In the genomic region with DNA sequence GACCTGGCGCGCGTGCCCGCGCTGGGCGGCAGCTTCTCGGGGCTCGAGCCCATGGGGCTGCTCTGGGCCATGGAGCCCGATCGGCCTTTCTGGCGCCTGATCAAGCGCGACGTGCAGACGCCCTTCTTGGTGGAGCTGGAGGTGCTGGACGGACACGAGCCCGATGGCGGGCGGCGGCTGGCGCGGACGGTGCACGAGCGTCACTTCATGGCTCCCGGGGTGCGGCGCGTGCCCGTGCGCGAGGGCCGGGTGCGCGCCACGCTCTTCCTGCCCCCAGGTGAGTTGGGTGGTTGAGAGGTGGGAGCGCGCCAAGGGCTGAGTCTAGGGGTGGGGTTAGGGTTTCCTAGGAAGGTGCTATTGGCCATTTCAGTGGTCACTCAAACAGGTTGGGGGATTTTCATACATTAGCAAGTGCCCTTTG, we compare ENCODE assay signal across 10 mouse cellular contexts. TPM values are rescaled to one million over a fixed set of nuclear protein-coding genes. Genes with fewer than 3 reads are reported as not detected.
DNase-seq lines count a peak whose midpoint lies in the region; ATAC-seq and TF ChIP-seq lines count a peak whose summit lies in the region.
"Not testable (repeated sequence)": the region's sequence is repeated elsewhere in the genome, so short reads cannot be mapped to it uniquely, and the experiment has no call there.
"Had no signal": no experiment of that assay in that cellular context is flagged by ENCODE, and none has a peak within 500 bp of the region (broad histone marks: within the 10 kb centered on the region; RNA-seq: fewer than 3 reads in every experiment).

A gene (plus strand): TSS at position 245 of the 421 bp plus-strand sequence.

- not testable (repeated sequence) for TF ChIP-seq CTCF in ES-Bruce4 (IDR thresholded peaks at IDR 0.05; ENCODE audit: low read depth, low read length); kidney, postnatal 0 days (IDR thresholded peaks at IDR 0.05; ENCODE audit: low read depth)

- H3K9me3 ChIP-seq in ES-Bruce4 (replicated peaks; ENCODE audit: control insufficient read depth, insufficient read depth, low read length, poor library complexity, severe bottlenecking); forebrain, embryonic 14.5 days (replicated peaks; ENCODE audit: control insufficient read depth, low read length); kidney, postnatal 0 days (replicated peaks; ENCODE audit: low read length); liver, embryonic 11.5 days (ENCODE audit: control insufficient read depth, low read length); stomach, embryonic 14.5 days (ENCODE audit: control insufficient read depth, low read depth, low read length): not testable (repeated sequence)
- 0 out of 2 replicates have a peak, but pooled peaks cover 17% of the 10 kb centered on the region for H3K9me3 ChIP-seq in midbrain, embryonic 13.5 days

- peak within 1 kb of the TSS; percentile 52 for H3K4me2 ChIP-seq in forebrain, embryonic 14.5 days (ENCODE audit: low read length)
- H3K4me2 ChIP-seq in kidney, postnatal 0 days (ENCODE audit: low read length) = peak within 1 kb of the TSS; percentile 68
- H3K4me2 ChIP-seq in liver, embryonic 11.5 days = peak within 1 kb of the TSS; percentile 70
- peak within 1 kb of the TSS; percentile 60 for H3K4me2 ChIP-seq in midbrain, embryonic 13.5 days (replicated peaks)
- peak within 1 kb of the TSS; percentile 60 for H3K4me2 ChIP-seq in stomach, embryonic 14.5 days (replicated peaks; ENCODE audit: low read depth, low read length)

- not testable (repeated sequence) for H3K27me3 ChIP-seq in ES-Bruce4 (ENCODE audit: control insufficient read depth, insufficient read depth, low read length, poor library complexity, severe bottlenecking); forebrain, embryonic 14.5 days (replicated peaks; ENCODE audit: control insufficient read depth, insufficient read depth, low read length); kidney, postnatal 0 days (ENCODE audit: insufficient read depth, low read length); liver, embryonic 11.5 days (replicated peaks; ENCODE audit: control insufficient read depth, insufficient read depth, low read length); midbrain, embryonic 13.5 days; stomach, embryonic 14.5 days (ENCODE audit: control insufficient read depth, insufficient read depth, low read length)

- peak; percentile 40; the same call in 1 of the 2 replicates for ATAC-seq in forebrain, embryonic 14.5 days
- ATAC-seq in kidney, postnatal 0 days (replicated peaks; ENCODE audit: low FRiP score, low read depth) = peak; percentile 78
- not testable (repeated sequence) for ATAC-seq in liver, embryonic 11.5 days (replicated peaks; ENCODE audit: low FRiP score); stomach, embryonic 14.5 days (ENCODE audit: insufficient number of reproducible peaks, insufficient read depth, low FRiP score, low read depth)
- 0 out of 2 replicates have a peak, but pooled peaks have one; percentile 48 for ATAC-seq in midbrain, embryonic 13.5 days

- not testable (repeated sequence) for TF ChIP-seq POLR2A in ES-Bruce4 (IDR thresholded peaks at IDR 0.05; ENCODE audit: insufficient read depth, low read length)

- intact Hi-C loops in heart, postnatal 25 days (cut with DNase I) = loop anchor here (10.0 kb wide), 1 partner anchor 324 kb away; no protein-coding TSS in a partner anchor

- not testable (repeated sequence) for H3K4me1 ChIP-seq in ES-Bruce4 (ENCODE audit: control insufficient read depth, insufficient read depth, low read length); forebrain, embryonic 14.5 days (ENCODE audit: control insufficient read depth, insufficient read depth, low read length); kidney, postnatal 0 days (replicated peaks; ENCODE audit: insufficient read depth, low read length); liver, embryonic 11.5 days (replicated peaks; ENCODE audit: control insufficient read depth, insufficient read depth, low read length); midbrain, embryonic 13.5 days (replicated peaks); stomach, embryonic 14.5 days (ENCODE audit: control insufficient read depth, insufficient read depth, low read length)

- 4% methylated on average over 33 of the region's 39 CpGs for WGBS in forebrain, embryonic 14.5 days
- 8% methylated on average over 39 of the region's 39 CpGs for WGBS in kidney, postnatal 0 days
- WGBS in liver, embryonic 11.5 days = 6% methylated on average over 36 of the region's 39 CpGs
- WGBS in midbrain, embryonic 13.5 days = 4% methylated on average over 38 of the region's 39 CpGs
- 2% methylated on average over 39 of the region's 39 CpGs for WGBS in stomach, embryonic 14.5 days

- not testable (repeated sequence) for H3K27ac ChIP-seq in ES-Bruce4 (ENCODE audit: insufficient read depth, low read length); forebrain, embryonic 14.5 days (ENCODE audit: low read depth, low read length); liver, embryonic 11.5 days (ENCODE audit: low read depth, low read length); midbrain, embryonic 13.5 days; stomach, embryonic 14.5 days (ENCODE audit: low read length)
- peak within 1 kb of the TSS; percentile 54; the same call in 1 of the 2 replicates for H3K27ac ChIP-seq in kidney, postnatal 0 days

- H3K9ac ChIP-seq in ES-Bruce4 (ENCODE audit: low read depth, poor library complexity, severe bottlenecking) = peak within 1 kb of the TSS; percentile 60
- peak within 1 kb of the TSS; percentile 53; the same call in 1 of the 2 replicates for H3K9ac ChIP-seq in forebrain, embryonic 14.5 days (ENCODE audit: low read length)
- H3K9ac ChIP-seq in kidney, postnatal 0 days (ENCODE audit: low read depth, low read length) = peak within 1 kb of the TSS; percentile 57
- peak within 1 kb of the TSS; percentile 52; the same call in 1 of the 2 replicates for H3K9ac ChIP-seq in liver, embryonic 11.5 days (ENCODE audit: low read depth, low read length)
- H3K9ac ChIP-seq in midbrain, embryonic 13.5 days (replicated peaks) = peak within 1 kb of the TSS; percentile 52
- peak within 1 kb of the TSS; percentile 28; the same call in 1 of the 2 replicates for H3K9ac ChIP-seq in stomach, embryonic 14.5 days (replicated peaks; ENCODE audit: low read depth, low read length)

- peak within 1 kb of the TSS; percentile 63 for H3K4me3 ChIP-seq in ES-Bruce4 (ENCODE audit: low read depth, low read length)
- peak within 1 kb of the TSS; percentile 36 for H3K4me3 ChIP-seq in forebrain, embryonic 14.5 days (ENCODE audit: low read depth, low read length)
- H3K4me3 ChIP-seq in kidney, postnatal 0 days (replicated peaks; ENCODE audit: low read depth, low read length) = peak within 1 kb of the TSS; percentile 44
- H3K4me3 ChIP-seq in liver, embryonic 11.5 days (ENCODE audit: low read depth, low read length) = peak within 1 kb of the TSS; percentile 50
- H3K4me3 ChIP-seq in midbrain, embryonic 13.5 days (replicated peaks) = peak within 1 kb of the TSS; percentile 44
- H3K4me3 ChIP-seq in stomach, embryonic 14.5 days (ENCODE audit: low read depth, low read length) = peak within 1 kb of the TSS; percentile 42

- not testable (repeated sequence) for H3K36me3 ChIP-seq in ES-Bruce4 (ENCODE audit: control insufficient read depth, insufficient read depth, low read length, poor library complexity, severe bottlenecking); forebrain, embryonic 14.5 days (ENCODE audit: control insufficient read depth, insufficient read depth, low read length); kidney, postnatal 0 days (ENCODE audit: insufficient read depth, low read length); liver, embryonic 11.5 days (ENCODE audit: control insufficient read depth, insufficient read depth, low read length); midbrain, embryonic 13.5 days; stomach, embryonic 14.5 days (ENCODE audit: control insufficient read depth, insufficient read depth, low read length)

- peak; percentile 51 for DNase-seq in cerebellum, adult 8-10 months
- peak; percentile 7 for DNase-seq in forebrain, embryonic 14.5 days (ENCODE audit: low spot score)
- DNase-seq in heart, postnatal 25 days (ENCODE audit: low spot score) = peak; percentile 5
- DNase-seq in kidney, postnatal 0 days (ENCODE audit: low spot score) = peak; percentile 44
- DNase-seq in liver, embryonic 11.5 days (ENCODE audit: low spot score) = not testable (repeated sequence)

- not testable (repeated sequence) for TF ChIP-seq EP300 in ES-Bruce4 (IDR thresholded peaks at IDR 0.05; ENCODE audit: insufficient read depth, low read depth, low read length)

RNA-seq across cellular contexts. Expression of the gene that starts here (rescaled TPM):
- not detected in 2 replicates for polyA plus RNA-seq in ES-Bruce4 (2011; ENCODE audit: insufficient read depth, insufficient read length, low read depth, missing spikeins)
- polyA plus RNA-seq in forebrain, embryonic 14.5 days (2014; fragmentation: Nextera tagmentation; extraction: Ambion mirVana) = not detected in 2 replicates
- not detected for total RNA-seq in heart, postnatal 25 days (2021)
- not detected in 2 replicates for polyA plus RNA-seq in kidney, postnatal 0 days (2015; fragmentation: Nextera tagmentation; extraction: Ambion mirVana)
- not detected in 2 replicates for polyA plus RNA-seq in liver, embryonic 11.5 days (2014; fragmentation: Nextera tagmentation; extraction: Ambion mirVana)
- polyA plus RNA-seq in midbrain, embryonic 13.5 days (2015; fragmentation: Nextera tagmentation; extraction: Ambion mirVana) = not detected in 2 replicates
- not detected in 2 replicates for polyA plus RNA-seq in stomach, embryonic 14.5 days (2014; fragmentation: Nextera tagmentation; extraction: Ambion mirVana)
- total RNA-seq: common myeloid progenitor, adult 5-6 weeks; layer of hippocampus, adult 8-10 months had no signal

Comparison
In these comparisons a context has a peak if more than half of its experiments do, and no peak if none do; other contexts are left out.
1. Peak in DNase-seq, ATAC-seq, H3K4me3 ChIP-seq, H3K9ac ChIP-seq and H3K4me2 ChIP-seq in forebrain, embryonic 14.5 days; RNA of the gene not detected or under 1 TPM.
2. Peak in DNase-seq in heart, postnatal 25 days; RNA of the gene not detected or under 1 TPM.
3. Peak in DNase-seq, ATAC-seq, H3K4me3 ChIP-seq, H3K27ac ChIP-seq, H3K9ac ChIP-seq and H3K4me2 ChIP-seq in kidney, postnatal 0 days; RNA of the gene not detected or under 1 TPM.
4. Peak in ATAC-seq, H3K4me3 ChIP-seq, H3K9ac ChIP-seq and H3K4me2 ChIP-seq in midbrain, embryonic 13.5 days; RNA of the gene not detected or under 1 TPM.